Comparison of ENCODE assay signal across 22 mouse cellular contexts in the genomic region with DNA sequence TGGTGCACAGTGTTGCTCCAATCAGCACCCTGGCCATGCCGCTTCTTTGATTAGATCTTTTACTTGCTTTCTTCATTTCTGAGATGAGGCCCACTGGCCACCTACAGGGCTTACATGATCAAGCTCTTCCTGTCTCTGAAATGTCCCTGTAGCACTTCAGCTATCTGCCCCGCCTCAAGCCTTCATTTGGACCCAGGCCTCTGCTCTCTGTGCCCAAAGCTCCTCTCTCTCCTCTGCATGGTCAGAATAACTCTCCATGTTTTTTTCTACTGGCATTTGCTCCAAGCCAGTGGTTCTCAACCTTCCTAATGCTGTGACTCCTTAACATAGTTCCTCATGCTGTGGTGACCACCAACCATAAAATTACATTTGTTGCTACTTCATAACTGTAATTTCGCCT. TPM values are rescaled to one million over a fixed set of nuclear protein-coding genes. Genes with fewer than 3 reads are reported as not detected.
A peak's percentile ranks its signal among the peaks of the same experiment; 100 is the strongest.
DNase-seq lines count a peak whose midpoint lies in the region.
"Had no signal": no experiment of that assay in that cellular context is flagged by ENCODE, and none has a peak within 500 bp of the region (broad histone marks: within the 10 kb centered on the region; RNA-seq: fewer than 3 reads in every experiment).

No protein-coding gene starts in this region.

- H3K9me3 ChIP-seq in heart, embryonic 10.5 days, result no peaks in the 10 kb centered on the region
- H3K9me3 ChIP-seq: G1E had no signal

- no peaks in the 10 kb centered on the region for H3K36me3 ChIP-seq in heart, embryonic 10.5 days
- H3K36me3 ChIP-seq: G1E had no signal

- H3K4me1 ChIP-seq in heart, embryonic 10.5 days, result no peaks in the 10 kb centered on the region

- WGBS in heart, embryonic 10.5 days, result 71% methylated on average over 3 of the region's 3 CpGs

- peak; percentile 64 for DNase-seq in heart, adult 11 months
- no peak for DNase-seq in heart, postnatal 25 days (ENCODE audit: low spot score)
- peak; percentile 64 for DNase-seq in heart, embryonic 10.5 days (ENCODE audit: low spot score)
- no peak for DNase-seq in heart, postnatal 14 days
- DNase-seq: adrenal gland, adult 2 months; adrenal gland, adult 8-10 months; adrenal gland, postnatal 10 days; adrenal gland, postnatal 14 days; adrenal gland, postnatal 25 days; adrenal gland, postnatal 36 days; B cell, adult 2 months; cerebellum, adult 11 months; cerebellum, adult 11-12 months; cerebellum, adult 18-20 months had no signal

- peaks cover 8% of the 10 kb centered on the region; the same call in 1 of the 2 replicates for H3K27me3 ChIP-seq in heart, embryonic 10.5 days (ENCODE audit: insufficient read depth, poor library complexity, severe bottlenecking)

- H3K27ac ChIP-seq in heart, embryonic 10.5 days, result no peak overlapping the region

- intact Hi-C loops in heart, postnatal 25 days (cut with DNase I), result no loop called here
- intact Hi-C loops in heart, postnatal 14 days (cut with DNase I), result no loop called here

- no peak overlapping the region for H3K4me3 ChIP-seq in heart, embryonic 10.5 days

RNA-seq across cellular contexts. Expression of a gene that starts 19.4 kb away (rescaled TPM):
- not detected for total RNA-seq in heart, postnatal 25 days (2021)
- polyA plus RNA-seq in heart, embryonic 10.5 days (2016; fragmentation: Nextera tagmentation; extraction: Ambion mirVana), result 0.10 and 0.18 TPM in 2 replicates
- not detected for total RNA-seq in heart, postnatal 14 days (2021)
- total RNA-seq: adrenal gland, adult 18-20 months; adrenal gland, postnatal 14 days; CH12.LX; G1E; MEL had no signal
- polyA plus RNA-seq: activated CD4-positive, CD25-positive, alpha-beta regulatory T cell, adult 4 months; adrenal gland, adult 2 months; C2C12; CD4-positive, CD25-positive, alpha-beta regulatory T cell, adult 4 months; G1E; Patski had no signal

Comparison
In these comparisons a context has a peak if more than half of its experiments do, and no peak if none do; other contexts are left out.
1. DNase-seq: peak in heart, adult 11 months (single experiment) and heart, embryonic 10.5 days (single experiment); none in heart, postnatal 25 days (single experiment) and heart, postnatal 14 days (0 of 2).